Mouse (Mus musculus) MEL (cell line): ENCODE data around the gene Htra2.

Experiments
- CTCF ChIP-seq, 3 experiments: IDR thresholded peaks in 2 of 3; conservative IDR thresholded peaks in 1 of 3; 2 replicates each; pipeline ENCODE4 v1.5.1; 2011 to 2012; ENCODE audit warnings: low read length in 3 of 3, low read depth in 2 of 3, mild to moderate bottlenecking in 2 of 3, improper control_type of control experiment in 1 of 3, inconsistent platforms in 1 of 3, mixed read lengths in 1 of 3, moderate library complexity in 1 of 3; ENCODE audit not compliant: control insufficient read depth in 1 of 3, insufficient read depth in 1 of 3, poor library complexity in 1 of 3, severe bottlenecking in 1 of 3
- EP300 ChIP-seq, 2 experiments: IDR thresholded peaks; 2 replicates each; pipeline ENCODE4 v1.6.1; 2011; ENCODE audit warnings: improper control_type of control experiment in 2 of 2, low read length in 2 of 2, low read depth in 1 of 2, mild to moderate bottlenecking in 1 of 2
- MAZ ChIP-seq: IDR thresholded peaks from 2 replicates; pipeline ENCODE4 v1.6.1; 2012; ENCODE audit warnings: low read depth, mild to moderate bottlenecking, inconsistent platforms, low read length, improper control_type of control experiment
- POLR2A ChIP-seq, 2 experiments: IDR thresholded peaks; 2 replicates each; pipeline ENCODE4 v1.6.1; 2011 to 2012; ENCODE audit warnings: low read length in 2 of 2, mild to moderate bottlenecking in 2 of 2, control low read depth in 1 of 2, improper control_type of control experiment in 1 of 2, low read depth in 1 of 2, moderate library complexity in 1 of 2; ENCODE audit not compliant: control insufficient read depth in 1 of 2, insufficient read depth in 1 of 2, poor library complexity in 1 of 2
- POLR2AphosphoS5 ChIP-seq: IDR thresholded peaks from 2 replicates; pipeline ENCODE4 v1.6.1; 2012; ENCODE audit warnings: low read depth, borderline replicate concordance, mild to moderate bottlenecking, inconsistent platforms, low read length, moderate library complexity, mixed read lengths
- SIN3A ChIP-seq: IDR thresholded peaks from 2 replicates; pipeline ENCODE4 v1.6.1; 2012; ENCODE audit warnings: low read length, improper control_type of control experiment, inconsistent platforms
- UBTF ChIP-seq: IDR thresholded peaks from 2 replicates; pipeline ENCODE4 v1.6.1; 2012; ENCODE audit warnings: low read depth, mild to moderate bottlenecking, inconsistent platforms, low read length, improper control_type of control experiment, moderate library complexity, borderline replicate concordance; ENCODE audit not compliant: insufficient read depth
- USF2 ChIP-seq, 2 experiments: IDR thresholded peaks; 2 replicates each; pipeline ENCODE4 v1.6.1; 2011 to 2012; ENCODE audit warnings: improper control_type of control experiment in 2 of 2, low read length in 2 of 2, borderline replicate concordance in 1 of 2, inconsistent platforms in 1 of 2, low read depth in 1 of 2, mild to moderate bottlenecking in 1 of 2; ENCODE audit not compliant: insufficient read depth in 1 of 2
- ZC3H11A ChIP-seq: IDR thresholded peaks from 2 replicates; pipeline ENCODE4 v1.6.1; 2012; ENCODE audit warnings: low read depth, mild to moderate bottlenecking, inconsistent platforms, low read length, improper control_type of control experiment
- ZKSCAN1 ChIP-seq: IDR thresholded peaks from 2 replicates; pipeline ENCODE4 v1.6.1; 2012; ENCODE audit warnings: low read depth, mild to moderate bottlenecking, inconsistent platforms, low read length, improper control_type of control experiment, moderate library complexity
- ZNF384 ChIP-seq: IDR thresholded peaks from 2 replicates; pipeline ENCODE4 v1.6.1; 2012; ENCODE audit warnings: low read depth, mild to moderate bottlenecking, inconsistent platforms, low read length, improper control_type of control experiment

DNA sequence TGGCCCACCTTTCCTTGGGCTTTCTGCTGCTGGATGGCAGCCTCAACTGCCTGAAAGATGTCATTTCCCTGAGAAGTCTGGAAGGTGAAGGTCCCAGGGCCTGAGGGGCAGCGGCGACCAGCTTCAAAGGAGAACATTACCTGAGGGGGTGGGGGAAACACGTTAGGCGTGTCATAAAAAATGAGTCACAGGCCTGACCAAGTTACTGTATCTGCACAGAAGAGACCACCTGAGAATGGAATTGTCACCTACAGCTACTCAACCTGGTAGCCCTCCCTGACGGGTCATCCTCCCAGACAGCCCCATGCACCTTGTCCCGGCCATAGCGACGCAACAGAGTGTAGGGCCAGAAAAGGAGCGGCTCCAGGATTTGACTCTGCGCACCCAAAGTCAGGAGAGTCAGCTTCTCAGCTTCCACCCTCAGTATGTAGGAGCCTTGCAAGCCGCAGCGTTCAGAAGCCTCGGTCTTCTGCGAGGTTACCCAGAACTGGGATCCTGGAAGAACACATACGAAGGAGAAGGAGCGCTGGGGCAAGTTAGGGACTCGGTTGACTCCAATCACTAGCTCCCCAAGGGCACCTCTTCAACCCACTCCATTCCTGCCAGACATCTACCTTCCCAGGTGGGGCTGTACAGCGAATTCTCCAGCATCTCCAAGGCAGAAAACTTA is 23.0 kb downstream of the Htra2 start:
- TF ChIP-seq CTCF (IDR thresholded peaks at IDR 0.05 in 2 of 3, conservative IDR thresholded peaks at IDR 0.05 in 1 of 3; ENCODE audit: control insufficient read depth in 1 of 3, insufficient read depth in 1 of 3, low read depth in 2 of 3, low read length in 3 of 3, poor library complexity in 1 of 3, severe bottlenecking in 1 of 3) (no peak), SIN3A (no peak), USF2 (IDR thresholded peaks at IDR 0.05; ENCODE audit: borderline replicate concordance in 1 of 2, insufficient read depth in 1 of 2, low read depth in 1 of 2, low read length in 2 of 2) (no peak), ZNF384 (no peak), EP300 (IDR thresholded peaks at IDR 0.05; ENCODE audit: low read depth in 1 of 2, low read length in 2 of 2) (no peak), POLR2A (IDR thresholded peaks at IDR 0.05; ENCODE audit: control insufficient read depth in 1 of 2, insufficient read depth in 1 of 2, low read depth in 1 of 2, low read length in 2 of 2, poor library complexity in 1 of 2) (no peak), ZC3H11A (no peak), UBTF (no peak), POLR2AphosphoS5 (no peak), MAZ (no peak), ZKSCAN1 (no peak)
